Mouse (Mus musculus) lung, postnatal 0 days (tissue): ENCODE results near the gene Fgf6.

Experiments used
- CTCF ChIP-seq: IDR thresholded peaks from 2 replicates; pipeline ENCODE4 v1.5.1; 2016; ENCODE audit warnings: antibody characterized with exemption, mild to moderate bottlenecking
- EP300 ChIP-seq: IDR thresholded peaks from 2 replicates; pipeline ENCODE4 v1.6.1; 2016; ENCODE audit warnings: antibody characterized with exemption, mild to moderate bottlenecking, control low read depth

GRCm38 (mm10) chr6:127059975-127060374 is 44.6 kb downstream of the Fgf6 start:
- TF ChIP-seq CTCF (no peak), EP300 (no peak)
